Mouse (Mus musculus) gastrocnemius, adult 18-20 months (tissue): Measurements from ENCODE around the gene Fbxw4. TPM values are rescaled to one million over a fixed set of nuclear protein-coding genes. Genes with fewer than 3 reads are reported as not detected.

Source experiments
- DNase-seq: peaks from one replicate; pipeline ENCODE4 v3.0.0; 2021; ENCODE audit warnings: low spot score
- long read RNA-seq, 2 experiments: library from polyadenylated mRNA; stranded (forward); transcript quantifications; one replicate each; pipeline ENCODE4 v2.0.0; 2021
- total RNA-seq, 2 experiments: library from RNA; stranded (reverse); gene quantifications; 2 replicates each; pipeline ENCODE4 v1.2.3; 2021

Fbxw4 gene
- total RNA-seq, result 10 to 100 TPM; 29.5 to 33.3 TPM
- long read RNA-seq, experiment 1, transcript Fbxw4-201 (9 exons, 2,068 nt), result major isoform, 34 of 43 reads
- long read RNA-seq, experiment 1, partial matches to known transcripts, result 1 of 43 reads
- long read RNA-seq, experiment 1, other reads (novel, unspliced or antisense), result 8 of 43 reads
- long read RNA-seq, experiment 2, transcript Fbxw4-201 (9 exons, 2,068 nt), result major isoform, 39 of 48 reads
- long read RNA-seq, experiment 2, partial matches to known transcripts, result 0 of 48 reads
- long read RNA-seq, experiment 2, other reads (novel, unspliced or antisense), result 7 of 48 reads

GRCm38 (mm10) chr19:45659738-45660502 is at the start of gene Fbxw4:
Fbxw4 (minus strand) TSS chr19:45660312.
- DNase-seq, result peak; percentile 55

GRCm38 (mm10) chr19:45708704-45709103 is 48.6 kb upstream of the Fbxw4 start:
- DNase-seq, result no peak

GRCm38 (mm10) chr19:45696281-45696600 is 36.1 kb upstream of the Fbxw4 start:
- DNase-seq, result no peak

- DNase-seq, result no peak
These were observed 35.6 kb upstream of the Fbxw4 start for GRCm38 (mm10) chr19:45695496-45696280.

GRCm38 (mm10) chr19:45694056-45694455 is 33.9 kb upstream of the Fbxw4 start:
- DNase-seq, result no peak

- no peak for DNase-seq
These were observed 32.1 kb upstream of the Fbxw4 start for GRCm38 (mm10) chr19:45692211-45692610.

GRCm38 (mm10) chr19:45691001-45691535 is 31.0 kb upstream of the Fbxw4 start:
- no peak for DNase-seq

GRCm38 (mm10) chr19:45687001-45687400 is 26.9 kb upstream of the Fbxw4 start:
- no peak for DNase-seq

- no peak for DNase-seq
These were observed 23.6 kb upstream of the Fbxw4 start for GRCm38 (mm10) chr19:45683676-45684075.

GRCm38 (mm10) chr19:45680495-45681130 is 20.5 kb upstream of the Fbxw4 start:
- no peak for DNase-seq

- no peak for DNase-seq
These were observed 16.7 kb upstream of the Fbxw4 start for GRCm38 (mm10) chr19:45676723-45677269.

GRCm38 (mm10) chr19:45675720-45676581 is 15.8 kb upstream of the Fbxw4 start:
- DNase-seq, result no peak

GRCm38 (mm10) chr19:45675196-45675595 is 15.1 kb upstream of the Fbxw4 start:
- DNase-seq, result no peak

GRCm38 (mm10) chr19:45672971-45673370 is 12.9 kb upstream of the Fbxw4 start:
- DNase-seq, result no peak

- no peak for DNase-seq
These were observed 8.9 kb upstream of the Fbxw4 start for GRCm38 (mm10) chr19:45668986-45669385.

- no peak for DNase-seq
These were observed 3.7 kb upstream of the Fbxw4 start for GRCm38 (mm10) chr19:45663851-45664250.

- peak; percentile 51 for DNase-seq
These were observed 335 bp upstream of the Fbxw4 start for GRCm38 (mm10) chr19:45660503-45660790.

- DNase-seq, result no peak
These were observed 793 bp downstream of the Fbxw4 start for GRCm38 (mm10) chr19:45659301-45659737.

- no peak for DNase-seq
These were observed 1.4 kb downstream of the Fbxw4 start for GRCm38 (mm10) chr19:45658556-45659268.

GRCm38 (mm10) chr19:45657828-45658227 is 2.3 kb downstream of the Fbxw4 start:
- no peak for DNase-seq
